Mouse (Mus musculus) megakaryocyte, embryonic 14.5 days (primary cell): ENCODE results near the gene Epha4.

Experiments used
- FLI1 ChIP-seq: IDR thresholded peaks from 2 replicates; pipeline ENCODE4 v1.6.1; 2012; ENCODE audit warnings: low read length, inconsistent platforms, mixed read lengths
- GATA1 ChIP-seq: IDR thresholded peaks from 3 replicates; pipeline ENCODE4 v1.6.1; 2012; ENCODE audit warnings: mixed read lengths, low read length, inconsistent platforms, borderline replicate concordance

DNA sequence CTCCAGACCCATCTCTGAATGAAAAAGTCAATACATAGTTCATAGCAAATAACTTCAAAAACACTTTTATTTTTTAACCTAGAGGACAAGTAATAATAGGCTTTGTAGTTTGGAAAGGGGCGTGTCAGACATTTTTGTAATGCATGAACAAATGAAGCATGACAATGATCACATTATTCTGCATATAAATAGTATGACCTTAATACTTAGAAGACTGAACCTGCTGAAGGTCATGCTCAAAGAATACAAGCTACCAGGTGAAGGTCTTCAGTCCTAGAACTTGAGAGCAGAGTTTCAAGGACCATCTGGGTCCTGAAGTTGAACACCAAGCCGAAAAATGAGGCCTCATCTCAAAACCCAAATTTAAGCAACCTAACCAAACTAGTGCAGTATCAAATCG, 62.2 kb downstream of the Epha4 start:
- TF ChIP-seq GATA1 (no peak), FLI1 (no peak)
